ENCODE assay signal across 8 mouse cellular contexts in genomic region chr19:11818199-11819142, GRCm38 (mm10). TPM values are rescaled to one million over a fixed set of nuclear protein-coding genes. Genes with fewer than 3 reads are reported as not detected.
DNase-seq lines count a peak whose midpoint lies in the region; ATAC-seq lines count a peak whose summit lies in the region.

No protein-coding gene starts in this region.

- peak; percentile 38 for DNase-seq in CD4-positive, CD25-positive, alpha-beta regulatory T cell, adult 2 months (ENCODE audit: low read depth, low spot score)
- peak; percentile 47 for DNase-seq in embryo, embryonic 10.5 days (ENCODE audit: low spot score)
- DNase-seq in left cerebral cortex, postnatal 4 days = peak; percentile 41
- peak; percentile 59 for DNase-seq in midbrain, embryonic 10.5 days (ENCODE audit: low spot score)
- DNase-seq in right cerebral cortex, postnatal 25 days = peak; percentile 65

- no peak for ATAC-seq in CD4-positive, CD25-positive, alpha-beta regulatory T cell, adult 4 months
- ATAC-seq in granulocyte monocyte progenitor cell, adult 5-6 weeks (replicated peaks; ENCODE audit: poor library complexity, severe bottlenecking) = peak; percentile 28
- peak; percentile 92 for ATAC-seq in intestine, embryonic 16.5 days

- peak overlapping the region; percentile 88 for H3K9ac ChIP-seq in intestine, embryonic 16.5 days (ENCODE audit: low read depth, low read length)

- peak overlapping the region; percentile 78 for H3K4me3 ChIP-seq in intestine, embryonic 16.5 days (ENCODE audit: low read length)
- peak overlapping the region; percentile 82 for H3K4me3 ChIP-seq in midbrain, embryonic 10.5 days

- under 1% methylated on average over 82 of the region's 83 CpGs for WGBS in intestine, embryonic 16.5 days
- WGBS in midbrain, embryonic 10.5 days = under 1% methylated on average over 81 of the region's 83 CpGs

- H3K9me3 ChIP-seq in intestine, embryonic 16.5 days (ENCODE audit: control insufficient read depth, low read length) = no peaks in the 10 kb centered on the region
- no peaks in the 10 kb centered on the region for H3K9me3 ChIP-seq in midbrain, embryonic 10.5 days (replicated peaks)

- no peaks in the 10 kb centered on the region for H3K36me3 ChIP-seq in intestine, embryonic 16.5 days (ENCODE audit: control insufficient read depth, insufficient read depth, low read length)
- H3K36me3 ChIP-seq in midbrain, embryonic 10.5 days = no peaks in the 10 kb centered on the region

- peaks cover 25% of the 10 kb centered on the region for H3K4me1 ChIP-seq in intestine, embryonic 16.5 days (ENCODE audit: control insufficient read depth, insufficient read depth, low read length)
- peaks cover 60% of the 10 kb centered on the region for H3K4me1 ChIP-seq in midbrain, embryonic 10.5 days

- H3K4me2 ChIP-seq in intestine, embryonic 16.5 days (ENCODE audit: low read depth, low read length) = peak overlapping the region; percentile 67

- peak overlapping the region; percentile 88 for H3K27ac ChIP-seq in intestine, embryonic 16.5 days (ENCODE audit: low read length)
- H3K27ac ChIP-seq in midbrain, embryonic 10.5 days (replicated peaks) = peak overlapping the region; percentile 89

- intact Hi-C loops in left cerebral cortex, postnatal 4 days (cut with DNase I) = no loop called here

- H3K27me3 ChIP-seq in intestine, embryonic 16.5 days (replicated peaks; ENCODE audit: control insufficient read depth, insufficient read depth, low read length) = no peaks in the 10 kb centered on the region
- H3K27me3 ChIP-seq in midbrain, embryonic 10.5 days (ENCODE audit: low read depth, poor library complexity, severe bottlenecking) = peaks cover 50% of the 10 kb centered on the region

RNA-seq across cellular contexts. Expression of gene Stx3, which starts 0.7 kb away (rescaled TPM):
- polyA plus RNA-seq in CD4-positive, CD25-positive, alpha-beta regulatory T cell, adult 4 months (2017; shearing (Covaris generic)) = 1 to 10 TPM; 2.5 to 2.6 TPM
- total RNA-seq in granulocyte monocyte progenitor cell, adult 5-6 weeks (2014; fragmentation: Nextera tagmentation) = 11.3 and 12.2 TPM in 2 replicates
- total RNA-seq in granulocyte monocyte progenitor cell, adult 5-6 weeks (2017) = 7.9 and 12.1 TPM in 2 replicates
- polyA plus RNA-seq in intestine, embryonic 16.5 days (2015; fragmentation: Nextera tagmentation; extraction: Ambion mirVana) = 55.8 and 70.2 TPM in 2 replicates
- 10 to 100 TPM; 20.0 to 22.9 TPM for total RNA-seq in left cerebral cortex, postnatal 4 days (2021)
- 13.7 and 16.0 TPM in 2 replicates for polyA plus RNA-seq in midbrain, embryonic 10.5 days (2016; fragmentation: Nextera tagmentation; extraction: Ambion mirVana)

RNA-seq across cellular contexts. Expression of gene Olfr1417, which starts 20.5 kb away (rescaled TPM):
- polyA plus RNA-seq in CD4-positive, CD25-positive, alpha-beta regulatory T cell, adult 4 months (2017; shearing (Covaris generic)) = not detected
- not detected in 2 replicates for total RNA-seq in granulocyte monocyte progenitor cell, adult 5-6 weeks (2014; fragmentation: Nextera tagmentation)
- total RNA-seq in granulocyte monocyte progenitor cell, adult 5-6 weeks (2017) = not detected in 2 replicates
- polyA plus RNA-seq in intestine, embryonic 16.5 days (2015; fragmentation: Nextera tagmentation; extraction: Ambion mirVana) = not detected in 2 replicates
- not detected for total RNA-seq in left cerebral cortex, postnatal 4 days (2021)
- polyA plus RNA-seq in midbrain, embryonic 10.5 days (2016; fragmentation: Nextera tagmentation; extraction: Ambion mirVana) = not detected in 2 replicates

RNA-seq across cellular contexts. Expression of gene Olfr1418, which starts 42.4 kb away (rescaled TPM):
- polyA plus RNA-seq in CD4-positive, CD25-positive, alpha-beta regulatory T cell, adult 4 months (2017; shearing (Covaris generic)) = not detected
- not detected in 2 replicates for total RNA-seq in granulocyte monocyte progenitor cell, adult 5-6 weeks (2014; fragmentation: Nextera tagmentation)
- not detected in 2 replicates for total RNA-seq in granulocyte monocyte progenitor cell, adult 5-6 weeks (2017)
- polyA plus RNA-seq in intestine, embryonic 16.5 days (2015; fragmentation: Nextera tagmentation; extraction: Ambion mirVana) = not detected in 2 replicates
- total RNA-seq in left cerebral cortex, postnatal 4 days (2021) = not detected
- not detected in 2 replicates for polyA plus RNA-seq in midbrain, embryonic 10.5 days (2016; fragmentation: Nextera tagmentation; extraction: Ambion mirVana)

RNA-seq across cellular contexts. Expression of gene Mrpl16, which starts 48.3 kb away (rescaled TPM):
- 10 to 100 TPM; 39.7 to 40.2 TPM for polyA plus RNA-seq in CD4-positive, CD25-positive, alpha-beta regulatory T cell, adult 4 months (2017; shearing (Covaris generic))
- 76.7 and 90.4 TPM in 2 replicates for total RNA-seq in granulocyte monocyte progenitor cell, adult 5-6 weeks (2014; fragmentation: Nextera tagmentation)
- total RNA-seq in granulocyte monocyte progenitor cell, adult 5-6 weeks (2017) = 103 and 113 TPM in 2 replicates
- 56.3 and 62.2 TPM in 2 replicates for polyA plus RNA-seq in intestine, embryonic 16.5 days (2015; fragmentation: Nextera tagmentation; extraction: Ambion mirVana)
- 10 to 100 TPM; 37.8 to 39.7 TPM for total RNA-seq in left cerebral cortex, postnatal 4 days (2021)
- polyA plus RNA-seq in midbrain, embryonic 10.5 days (2016; fragmentation: Nextera tagmentation; extraction: Ambion mirVana) = 56.0 and 57.6 TPM in 2 replicates

RNA-seq across cellular contexts. Expression of gene Olfr1419, which starts 56.4 kb away (rescaled TPM):
- not detected for polyA plus RNA-seq in CD4-positive, CD25-positive, alpha-beta regulatory T cell, adult 4 months (2017; shearing (Covaris generic))
- not detected in 2 replicates for total RNA-seq in granulocyte monocyte progenitor cell, adult 5-6 weeks (2014; fragmentation: Nextera tagmentation)
- not detected in 2 replicates for total RNA-seq in granulocyte monocyte progenitor cell, adult 5-6 weeks (2017)
- not detected in 2 replicates for polyA plus RNA-seq in intestine, embryonic 16.5 days (2015; fragmentation: Nextera tagmentation; extraction: Ambion mirVana)
- total RNA-seq in left cerebral cortex, postnatal 4 days (2021) = not detected
- not detected in 2 replicates for polyA plus RNA-seq in midbrain, embryonic 10.5 days (2016; fragmentation: Nextera tagmentation; extraction: Ambion mirVana)
